Mouse (Mus musculus): Measurements from ENCODE around the gene Safb. TPM values are rescaled to one million over a fixed set of nuclear protein-coding genes. Genes with fewer than 3 reads are reported as not detected.
A peak's percentile ranks its signal among the peaks of the same experiment; 100 is the strongest.
"Not testable (repeated sequence)": the region's sequence is repeated elsewhere in the genome, so short reads cannot be mapped to it uniquely, and the experiment has no call there.

Gene Safb
- total RNA-seq, 2 experiments from 2014 or later: 55.1 to 65.8 TPM

DNA sequence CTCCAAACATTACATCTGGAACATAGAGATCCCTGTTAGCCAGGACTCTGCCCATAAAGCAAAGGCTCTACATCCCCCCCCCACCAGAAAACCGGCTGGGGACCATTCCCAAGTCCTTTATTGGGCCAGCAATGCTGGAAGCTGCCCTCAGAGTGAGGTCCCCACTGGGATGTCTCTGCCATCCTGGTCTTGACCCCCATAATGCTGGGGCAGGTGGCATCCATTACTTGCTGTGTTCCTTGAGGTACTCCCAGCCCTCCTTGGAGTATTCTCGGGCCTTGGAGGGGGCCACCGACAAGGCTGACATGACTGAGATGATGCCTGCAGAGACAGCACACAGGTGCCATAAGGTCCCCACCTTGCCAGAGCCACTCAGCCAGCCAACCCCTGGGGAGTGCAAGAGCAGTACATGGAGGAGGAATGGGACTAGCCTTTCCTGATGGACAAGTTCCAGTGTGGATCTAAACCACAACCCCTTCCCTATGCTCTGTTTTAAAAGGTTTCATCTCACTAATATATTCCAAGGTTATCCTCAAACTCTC is 23.0 kb downstream of the Safb start:
- intact Hi-C loops (cut with DNase I): loop anchor here (2.0 kb wide), 1 partner anchor 17 kb away; no protein-coding TSS in a partner anchor
- no peak for DNase-seq

- intact Hi-C loops (cut with DNase I): loop anchor here (1.0 kb wide), 1 partner anchor 23 kb away; no protein-coding TSS in a partner anchor
- DNase-seq: no peak
These were observed 24.1 kb downstream of the Safb start for GRCm38 (mm10) chr17:56608699-56609098.

GRCm38 (mm10) chr17:56609452-56610171 is 25.0 kb downstream of the Safb start, which contains the start of gene 2410015M20Rik:
Gene 2410015M20Rik, minus strand, starts transcription at chr17:56609771.
- intact Hi-C loops (cut with DNase I): loop anchor here (1.0 to 10.0 kb wide), 4 partner anchors 24 to 665 kb away; partner anchors contain the start of genes Dus3l, Ndufa11, Vav1 and Vmac
- peak; percentile 90 to 94 for DNase-seq

DNA sequence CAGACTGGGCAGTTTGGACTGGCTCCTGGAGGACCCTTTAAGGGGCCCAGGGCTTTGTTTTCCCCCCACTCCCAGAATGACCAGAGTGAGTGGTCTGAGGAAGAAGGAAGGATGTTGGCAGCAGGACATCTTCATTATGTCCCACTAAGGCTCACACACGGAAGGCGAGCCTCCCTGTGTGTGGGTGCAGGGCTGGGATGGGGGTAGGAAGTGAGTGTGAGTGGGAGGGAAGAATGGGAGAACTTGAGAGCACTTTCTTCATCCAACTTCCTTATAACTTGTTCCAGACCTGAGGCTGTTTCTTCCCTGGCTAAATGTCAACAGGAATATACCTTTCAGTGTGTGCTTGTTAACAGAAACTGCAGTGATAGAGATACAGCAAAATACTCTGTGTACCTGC is 26.7 kb downstream of the Safb start:
- intact Hi-C loops (cut with DNase I): loop anchor here (5.0 to 10.0 kb wide), 3 partner anchors 106 to 663 kb away; partner anchors contain the start of genes Dus3l, Ndufa11, Vav1 and Vmac
- no peak for DNase-seq

GRCm38 (mm10) chr17:56611861-56612564 is 27.4 kb downstream of the Safb start:
- DNase-seq: no peak
- intact Hi-C loops (cut with DNase I): loop anchor here (5.0 to 10.0 kb wide), 3 partner anchors 105 to 663 kb away; partner anchors contain the start of genes Dus3l, Ndufa11, Vav1 and Vmac

- intact Hi-C loops (cut with DNase I): loop anchor here (5.0 to 10.0 kb wide), 3 partner anchors 105 to 662 kb away; partner anchors contain the start of genes Dus3l, Ndufa11, Vav1 and Vmac
- not testable (repeated sequence) for DNase-seq
These were observed 27.9 kb downstream of the Safb start for GRCm38 (mm10) chr17:56612565-56612939.

DNA sequence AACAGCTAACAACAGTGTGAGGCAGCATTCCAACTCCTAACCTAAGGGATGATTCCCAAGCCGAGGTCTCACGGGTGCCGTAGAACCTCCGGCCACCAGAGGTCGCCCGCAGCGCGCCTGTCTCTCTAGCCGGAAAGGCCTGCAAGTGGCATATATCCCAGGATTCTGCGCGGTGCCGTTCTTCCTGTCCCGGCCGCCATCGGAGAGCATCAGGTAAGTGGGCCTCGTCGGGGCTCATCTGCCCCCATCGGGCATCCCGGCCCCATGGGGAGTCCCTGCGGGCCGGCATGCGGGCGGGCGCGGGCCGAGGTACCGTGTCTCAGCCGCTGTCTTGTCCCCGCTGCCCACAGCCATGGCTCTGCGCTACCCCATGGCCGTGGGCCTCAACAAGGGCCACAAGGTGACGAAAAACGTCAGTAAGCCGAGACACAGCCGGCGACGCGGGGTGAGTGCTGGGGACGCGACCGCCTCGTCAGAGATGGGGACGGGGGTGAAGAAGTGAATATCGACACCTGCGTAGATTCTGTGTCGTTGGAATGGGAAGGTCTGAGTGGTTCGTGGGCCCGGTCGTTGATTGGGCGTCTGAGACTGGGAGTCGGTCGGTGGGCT is 28.7 kb downstream of the Safb start, which contains the start of gene Rpl36:
TSS of gene Rpl36 (plus strand) at position 181 of the 609 bp plus-strand sequence.
- intact Hi-C loops (cut with DNase I): loop anchor here (1.0 to 10.0 kb wide), 4 partner anchors 55 to 661 kb away; partner anchors contain the start of genes Dus3l, Ndufa11, Vav1 and Vmac
- DNase-seq: peak; percentile 96 to 98

GRCm38 (mm10) chr17:56613893-56614292 is 29.3 kb downstream of the Safb start:
- not testable (repeated sequence) for DNase-seq
- intact Hi-C loops (cut with DNase I): loop anchor here (1.0 to 10.0 kb wide), 4 partner anchors 54 to 661 kb away; partner anchors contain the start of genes Dus3l, Ndufa11, Vav1 and Vmac

GRCm38 (mm10) chr17:56614391-56615135 is 29.9 kb downstream of the Safb start:
- DNase-seq: no peak
- intact Hi-C loops (cut with DNase I): loop anchor here (5.0 to 10.0 kb wide), 3 partner anchors 103 to 660 kb away; partner anchors contain the start of genes Dus3l, Ndufa11, Vav1 and Vmac

DNA sequence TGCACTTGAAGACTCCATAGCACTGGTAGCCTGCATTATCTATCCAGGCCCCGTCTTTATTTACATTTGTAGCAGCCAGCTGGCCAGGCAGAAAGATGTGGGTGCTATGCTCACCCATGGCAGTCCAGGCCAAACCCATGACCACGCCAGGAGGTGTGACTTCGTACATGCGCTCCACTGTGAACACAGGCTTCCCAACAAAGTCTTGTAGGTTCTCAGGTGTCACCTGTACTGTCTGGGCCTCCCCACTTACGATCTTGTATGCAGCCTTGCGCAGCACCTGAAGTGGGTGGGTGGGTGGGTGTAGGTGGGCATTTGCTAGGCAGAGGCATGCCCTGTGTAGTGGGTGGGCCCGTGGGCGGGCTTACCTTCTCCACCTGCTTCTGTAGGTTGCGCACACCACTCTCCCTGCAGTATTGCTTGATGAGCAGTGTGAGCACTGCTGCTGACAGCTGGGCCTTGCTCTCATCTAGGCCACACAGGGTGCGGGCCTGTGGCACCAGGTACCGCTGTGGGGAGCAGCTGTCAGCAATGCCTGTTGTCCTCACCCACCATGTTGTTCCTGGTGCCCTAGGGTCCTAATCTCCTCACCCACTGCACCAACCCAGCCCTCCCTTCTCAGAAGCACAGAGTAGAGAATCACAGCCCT is 30.6 kb downstream of the Safb start:
- DNase-seq: no peak
- intact Hi-C loops (cut with DNase I): loop anchor here (10.0 kb wide), 1 partner anchor 660 kb away; the partner anchor contains the start of gene Vav1

DNA sequence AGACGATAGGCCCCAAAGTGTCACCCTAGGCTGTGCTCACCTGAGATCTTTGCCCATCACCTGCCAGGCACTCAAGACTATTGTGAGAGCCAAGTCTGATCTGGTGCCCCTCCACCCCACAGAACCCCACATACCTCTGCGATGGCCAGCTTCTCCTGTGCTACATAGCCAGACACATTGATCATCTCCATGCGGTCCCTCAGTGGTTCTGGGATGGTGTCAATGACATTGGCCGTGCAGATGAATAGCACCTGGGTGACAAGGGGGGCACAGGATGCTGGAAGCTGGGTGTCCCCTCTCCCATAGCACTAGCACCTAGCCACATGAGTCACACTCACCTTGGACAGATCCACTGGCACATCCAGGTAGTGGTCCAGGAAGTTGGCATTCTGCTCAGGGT is 31.2 kb downstream of the Safb start:
- intact Hi-C loops (cut with DNase I): loop anchor here (10.0 kb wide), 1 partner anchor 659 kb away; the partner anchor contains the start of gene Vav1
- no peak for DNase-seq

GRCm38 (mm10) chr17:56616725-56617124 is 32.1 kb downstream of the Safb start:
- DNase-seq: no peak
- intact Hi-C loops (cut with DNase I): loop anchor here (10.0 kb wide), 1 partner anchor 658 kb away; the partner anchor contains the start of gene Vav1

GRCm38 (mm10) chr17:56617628-56618027 is 33.0 kb downstream of the Safb start:
- DNase-seq: no peak
- intact Hi-C loops (cut with DNase I): loop anchor here (10.0 kb wide), 1 partner anchor 657 kb away; the partner anchor contains the start of gene Vav1

DNA sequence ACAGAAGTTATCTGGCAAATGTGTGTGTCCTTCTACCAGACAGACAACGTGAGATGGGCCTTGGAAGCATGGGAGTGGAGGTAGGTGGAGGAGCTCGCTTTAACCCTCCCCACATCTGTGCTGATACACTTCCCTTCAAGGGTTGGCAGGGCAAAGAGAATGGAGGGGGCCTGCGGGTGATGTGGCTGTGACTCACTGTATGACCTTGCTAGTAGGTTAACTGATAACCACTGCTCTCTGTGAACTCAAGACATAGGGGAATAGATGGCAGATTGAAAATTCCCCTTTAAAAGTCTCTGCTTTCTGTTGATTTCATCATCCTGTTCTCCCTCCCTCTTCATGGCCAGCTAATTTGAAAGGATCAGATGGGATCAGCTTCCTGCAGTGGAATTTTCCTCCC is 40.9 kb downstream of the Safb start:
- no peak for DNase-seq
- intact Hi-C loops (cut with DNase I): loop anchor here (5.0 kb wide), 3 partner anchors 42 to 207 kb away; partner anchors contain the start of genes Ndufa11, Rfx2 and Vmac

DNA sequence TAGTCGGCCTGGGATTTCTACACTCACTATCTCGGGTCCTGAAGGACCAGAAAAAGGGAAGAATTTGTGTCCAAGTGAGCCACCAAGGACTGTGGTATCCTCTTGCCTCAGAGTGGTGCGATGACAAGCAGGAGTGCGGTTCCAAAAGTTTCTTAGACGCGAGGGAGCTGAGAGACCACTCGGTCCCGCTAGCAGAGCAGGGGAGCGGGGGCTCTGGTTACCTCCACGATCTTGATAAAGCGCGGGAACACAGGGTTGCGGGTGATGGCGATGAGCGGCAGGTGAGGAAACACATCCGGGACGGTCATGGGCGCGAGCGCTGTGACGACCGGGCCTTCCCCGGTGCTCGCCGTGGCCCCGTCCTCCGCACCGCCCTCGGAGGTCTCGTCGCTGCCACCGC is 41.6 kb downstream of the Safb start:
- intact Hi-C loops (cut with DNase I): loop anchor here (5.0 kb wide), 3 partner anchors 41 to 206 kb away; partner anchors contain the start of genes Ndufa11, Rfx2 and Vmac
- DNase-seq: no peak

DNA sequence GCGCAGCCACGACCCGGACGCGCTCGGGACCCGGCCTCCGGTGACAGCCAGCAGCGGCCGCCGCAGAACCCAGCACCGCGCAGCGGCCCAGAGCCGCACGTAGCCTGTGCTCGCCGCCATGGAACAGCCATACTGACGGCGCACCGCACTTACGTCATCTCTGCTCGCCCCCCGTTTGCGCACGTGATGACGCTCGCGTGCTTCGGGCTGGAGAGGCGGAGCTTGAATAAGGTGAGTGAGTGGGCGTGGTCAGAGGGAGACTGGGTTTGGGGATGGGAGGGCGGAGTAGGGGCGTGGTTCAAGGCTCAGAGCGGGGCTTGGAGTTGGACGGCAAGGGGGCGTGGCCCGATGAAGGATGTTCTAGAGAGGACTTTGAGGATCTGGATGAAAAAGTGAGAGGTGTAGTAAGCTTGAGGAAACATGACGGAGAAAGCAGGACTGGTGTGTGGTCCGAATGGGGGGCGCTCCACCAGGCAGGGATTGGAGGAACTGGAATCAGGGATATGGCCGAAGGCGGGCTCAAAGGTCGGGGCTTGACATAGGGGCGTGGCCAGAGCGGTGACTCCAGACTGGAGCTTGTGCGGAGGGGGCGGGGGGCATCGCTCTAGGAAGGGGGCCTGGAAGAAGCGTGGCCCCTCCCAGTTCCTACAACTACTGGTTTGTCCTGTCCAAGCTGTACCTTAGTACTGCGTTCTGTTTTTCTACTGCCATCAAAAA is 42.3 kb downstream of the Safb start, which contains the start of gene Lonp1:
TSS of gene Lonp1 (minus strand) at position 134 of the 717 bp plus-strand sequence.
- intact Hi-C loops (cut with DNase I): loop anchor here (5.0 kb wide), 3 partner anchors 40 to 205 kb away; partner anchors contain the start of genes Ndufa11, Rfx2 and Vmac
- DNase-seq: peak; percentile 93 to 94

- DNase-seq: no peak
- intact Hi-C loops (cut with DNase I): loop anchor here (5.0 kb wide), 3 partner anchors 40 to 205 kb away; partner anchors contain the start of genes Ndufa11, Rfx2 and Vmac
These were observed 43.1 kb downstream of the Safb start, which contains the start of gene Catsperd for GRCm38 (mm10) chr17:56627530-56628277. Gene Catsperd, plus strand, starts transcription at chr17:56628143.

All from heart, postnatal 36 days (tissue).